Mouse (Mus musculus) left cerebral cortex, postnatal 10 days (tissue): ENCODE data around the gene Gldc. TPM values are rescaled to one million over a fixed set of nuclear protein-coding genes. Genes with fewer than 3 reads are reported as not detected.

Experiments used
- DNase-seq, 2 experiments: peaks; one replicate each; pipeline ENCODE4 v3.0.0; 2021 to 2022; ENCODE audit warnings: low spot score in 2 of 2, mixed read lengths in 1 of 2; ENCODE audit errors: extremely low spot score in 1 of 2
- intact Hi-C: fragments of 180-260 bp; cut with DNase I; formaldehyde crosslinking; loops from one replicate; pipeline ENCODE4 v1.15.1; 2025
- total RNA-seq, 2 experiments: library from RNA; stranded (reverse); gene quantifications; 2 replicates each; pipeline ENCODE4 v1.2.3; 2021

Gldc gene
- total RNA-seq, 2 experiments from 2014 or later: 14.8 TPM

DNA sequence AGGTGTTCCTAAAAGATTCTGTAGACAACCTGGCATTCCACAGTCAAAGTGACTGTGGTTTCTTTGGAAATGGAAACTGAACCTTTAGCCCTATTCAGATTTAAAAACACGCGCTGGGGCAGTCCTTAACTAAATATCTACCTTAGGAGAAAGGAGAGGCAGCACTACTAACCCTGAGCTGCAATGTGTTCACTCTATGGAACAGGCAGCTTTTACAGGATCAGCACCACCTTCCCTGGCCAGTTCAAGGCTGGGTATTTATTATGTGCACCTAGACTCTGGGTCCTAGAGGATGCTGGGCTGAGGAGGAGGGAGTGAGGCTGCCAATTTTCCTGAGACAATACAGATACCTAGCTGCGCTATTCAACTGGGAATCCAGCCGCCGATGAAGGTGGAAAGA is 59.6 kb downstream of the Gldc start:
- intact Hi-C loops: loop anchor here (5.0 kb wide), 1 partner anchor 83 kb away; the partner anchor contains the start of gene Uhrf2
- DNase-seq: no peak

DNA sequence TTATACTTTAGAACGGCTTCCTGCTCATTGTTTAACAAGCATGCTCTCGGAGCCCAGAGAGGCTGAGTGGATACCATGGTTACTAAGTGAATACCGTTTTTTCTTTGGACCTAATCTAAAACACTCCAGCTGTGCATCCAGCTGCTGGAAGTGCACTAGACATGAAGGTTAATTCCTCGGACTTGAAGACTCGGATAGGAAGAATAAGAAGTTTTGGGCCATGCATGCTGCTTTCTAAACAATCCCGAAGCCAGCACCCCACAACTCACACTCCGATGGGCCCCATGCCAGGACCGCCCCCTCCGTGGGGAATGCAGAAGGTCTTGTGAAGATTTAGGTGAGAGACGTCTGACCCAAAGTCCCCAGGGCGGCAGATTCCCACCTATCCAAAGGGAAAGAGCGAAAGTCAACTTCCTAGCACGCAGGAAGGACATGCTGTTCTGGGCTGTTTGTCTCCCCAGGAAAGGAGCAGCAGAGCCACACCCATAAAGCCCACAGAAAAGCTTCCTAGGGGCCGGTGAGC is 60.2 kb downstream of the Gldc start:
- intact Hi-C loops: loop anchor here (5.0 kb wide), 1 partner anchor 83 kb away; the partner anchor contains the start of gene Uhrf2
- DNase-seq: peak in 1 of 2 experiments; percentile 64

DNA sequence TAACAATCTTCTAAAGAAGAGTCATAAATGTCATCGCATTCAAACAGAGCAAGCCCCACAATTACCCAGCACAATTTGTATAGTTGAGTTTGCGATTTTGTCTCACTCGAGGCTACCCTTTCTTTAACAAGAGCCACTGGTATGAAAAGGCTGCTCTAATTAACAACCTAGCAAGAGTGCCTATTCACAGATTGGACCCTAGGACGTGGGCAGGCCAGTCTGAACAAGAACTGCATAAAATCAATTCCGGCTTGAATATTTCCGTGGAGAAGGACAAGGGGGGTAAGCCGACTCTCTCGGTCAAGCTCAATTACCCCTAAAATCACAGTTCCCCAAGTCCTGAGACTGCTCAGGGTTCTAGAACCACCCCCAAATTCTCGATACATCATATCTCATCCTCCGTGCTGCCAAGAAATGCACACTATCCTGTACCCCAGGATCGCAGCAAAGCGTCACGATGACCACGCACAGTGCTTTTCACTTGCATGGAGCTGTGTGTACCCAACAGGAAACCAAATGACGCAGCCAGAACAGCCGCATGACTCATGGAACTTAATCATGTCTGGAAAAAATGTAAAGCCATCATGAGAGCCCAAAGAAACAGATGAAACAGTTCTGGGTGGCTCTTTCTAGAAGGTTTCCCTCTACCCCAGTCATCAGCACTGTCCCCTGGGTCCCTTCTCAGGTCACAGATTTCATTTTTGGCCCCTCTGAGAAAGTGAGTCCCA is 62.1 kb downstream of the Gldc start:
- DNase-seq: no peak
- intact Hi-C loops: no loop called here

DNA sequence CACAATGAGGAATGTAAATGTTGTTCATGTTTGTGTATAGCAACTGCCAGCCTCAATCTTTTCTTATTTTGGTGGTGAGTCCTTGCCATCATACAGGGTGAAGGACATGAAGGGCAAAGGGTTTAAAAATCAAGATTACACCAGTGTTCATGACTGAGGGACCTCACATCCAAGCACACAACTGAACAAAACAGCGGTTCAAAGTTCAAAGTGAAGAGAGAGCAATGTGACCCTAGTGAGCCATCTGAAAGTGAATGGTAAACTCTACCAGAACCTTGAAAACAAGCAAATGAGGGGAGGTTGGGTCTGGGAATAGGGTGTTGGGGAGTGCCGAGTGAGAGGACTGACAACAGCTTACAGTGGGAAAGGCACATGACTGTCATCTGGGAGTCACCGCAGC is 63.8 kb downstream of the Gldc start:
- intact Hi-C loops: no loop called here
- no peak for DNase-seq

DNA sequence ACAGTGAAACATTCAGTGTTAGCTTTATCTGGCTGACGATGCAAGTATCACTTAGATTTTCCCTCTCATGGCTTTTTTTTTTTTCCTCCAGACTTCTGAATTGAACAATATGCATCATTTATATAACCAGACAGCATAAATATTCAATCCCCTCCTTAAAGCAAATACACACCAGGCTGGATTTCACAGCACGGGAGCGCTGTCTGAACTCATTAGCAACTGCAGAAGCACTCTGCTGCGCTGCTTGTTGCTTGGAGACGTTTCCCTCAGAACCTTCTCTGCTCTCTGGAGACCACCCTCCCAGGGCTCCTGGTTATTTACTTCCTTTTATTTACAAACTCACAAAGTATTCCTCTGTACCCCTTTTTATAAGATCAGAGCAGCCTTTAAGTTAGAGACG is 66.1 kb downstream of the Gldc start:
- DNase-seq: no peak
- intact Hi-C loops: no loop called here

DNA sequence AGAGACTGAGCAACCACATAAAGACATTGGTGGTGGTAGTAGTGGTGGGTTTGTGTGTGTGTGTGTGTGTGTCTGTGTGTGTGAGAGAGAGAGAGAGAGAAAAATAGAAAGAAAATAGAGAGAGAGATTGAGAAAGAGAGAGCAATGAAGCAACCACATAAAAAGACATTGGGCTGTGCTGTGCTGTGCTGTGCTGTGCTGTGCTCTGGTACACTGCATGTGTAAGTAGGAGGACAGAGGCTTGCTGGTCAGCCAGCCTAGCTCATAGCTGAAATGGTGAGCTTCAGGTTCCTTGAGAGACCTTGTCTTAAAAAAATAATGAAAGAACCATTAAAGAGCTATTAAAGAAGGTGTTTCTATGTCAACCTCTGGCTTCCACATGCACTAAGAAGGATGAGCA is 66.6 kb downstream of the Gldc start:
- intact Hi-C loops: no loop called here

DNA sequence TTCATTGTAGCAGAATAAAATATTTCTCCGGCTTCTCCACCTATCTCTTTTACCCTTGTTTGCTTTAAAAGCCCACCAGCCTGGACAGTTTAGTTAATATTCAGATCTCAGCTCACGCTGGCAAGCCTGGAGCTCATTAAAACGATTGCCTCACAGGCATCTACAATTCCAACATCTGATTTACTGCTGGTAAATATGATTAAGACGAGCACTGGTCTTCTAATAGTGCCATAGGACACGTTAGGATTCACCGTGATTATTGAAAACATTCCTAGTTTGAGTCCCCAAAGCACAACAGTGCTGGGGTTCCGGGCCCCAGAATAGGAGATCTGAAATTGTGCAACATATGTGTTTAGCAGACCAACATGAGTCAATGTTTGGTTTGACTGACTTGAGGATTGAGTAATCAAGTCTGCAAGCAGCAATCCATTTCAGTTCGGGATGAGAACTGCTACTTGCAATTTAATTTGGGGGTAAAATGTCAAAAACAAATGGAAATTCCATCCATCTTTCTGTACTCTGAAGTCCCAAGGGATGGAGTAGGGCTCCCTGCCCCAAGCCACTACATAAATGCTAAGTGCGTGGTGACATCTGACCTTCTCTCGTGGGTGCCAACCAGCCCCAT is 67.9 kb downstream of the Gldc start:
- no peak for DNase-seq
- intact Hi-C loops: no loop called here

More for the DNA sequence above, 66.6 kb downstream of the Gldc start:
- DNase-seq: no peak

DNA sequence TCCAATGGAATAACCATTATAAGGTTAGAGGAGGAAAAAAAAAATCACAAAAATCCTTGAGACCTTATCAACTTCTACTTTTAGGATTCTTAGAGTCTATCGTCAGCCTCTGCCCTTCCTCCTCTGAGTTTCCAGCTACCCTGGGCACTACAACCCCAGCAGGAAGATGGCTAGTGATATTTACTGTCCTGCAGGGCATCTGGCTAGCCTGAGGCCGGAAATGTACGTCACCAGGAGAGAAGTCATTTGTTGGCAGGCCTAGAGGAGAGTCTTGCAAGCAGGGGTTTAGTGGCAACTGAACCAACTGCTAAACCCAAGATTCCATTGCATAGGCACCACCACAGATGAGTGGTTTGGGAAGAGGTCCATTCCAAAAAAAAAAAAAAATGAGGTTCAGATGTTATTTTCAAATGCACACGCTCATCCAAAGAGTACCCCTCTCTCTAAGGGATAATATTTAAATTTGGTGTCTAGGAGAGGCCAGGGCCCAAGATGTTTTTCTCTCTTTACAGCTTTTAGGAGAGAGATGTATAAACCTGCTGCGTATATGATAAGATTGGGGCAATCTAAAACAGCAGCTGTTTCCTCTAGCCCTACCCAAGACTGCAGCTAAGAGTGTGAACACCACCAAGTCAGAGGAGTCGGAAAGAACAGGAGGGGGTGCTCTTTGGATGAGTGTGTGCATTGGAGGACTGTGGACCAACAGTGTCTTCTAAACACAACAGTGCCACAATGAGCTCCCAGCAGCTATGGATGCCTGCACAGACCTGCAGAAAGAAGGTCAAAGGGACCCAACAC is 70.0 kb downstream of the Gldc start:
- DNase-seq: no peak
- intact Hi-C loops: no loop called here

DNA sequence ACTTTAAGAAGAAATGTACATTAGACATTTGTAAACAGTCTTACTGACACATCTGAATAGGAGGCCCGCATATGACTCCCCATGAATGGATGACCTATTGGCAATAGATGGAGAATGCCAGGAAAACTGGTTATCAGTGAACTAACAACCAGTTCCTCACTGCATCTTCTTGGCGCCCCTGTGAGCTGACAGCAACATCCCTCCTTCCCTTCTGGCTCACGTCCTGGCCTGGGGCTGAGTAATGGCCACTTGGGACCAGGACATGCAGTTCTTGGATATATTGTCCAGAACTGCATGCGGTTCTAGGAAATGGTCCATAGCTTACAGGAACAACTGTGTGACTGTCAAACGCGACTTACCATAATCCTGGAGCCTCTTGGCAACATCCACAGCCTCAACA is 72.6 kb downstream of the Gldc start:
- DNase-seq: no peak
- intact Hi-C loops: no loop called here

DNA sequence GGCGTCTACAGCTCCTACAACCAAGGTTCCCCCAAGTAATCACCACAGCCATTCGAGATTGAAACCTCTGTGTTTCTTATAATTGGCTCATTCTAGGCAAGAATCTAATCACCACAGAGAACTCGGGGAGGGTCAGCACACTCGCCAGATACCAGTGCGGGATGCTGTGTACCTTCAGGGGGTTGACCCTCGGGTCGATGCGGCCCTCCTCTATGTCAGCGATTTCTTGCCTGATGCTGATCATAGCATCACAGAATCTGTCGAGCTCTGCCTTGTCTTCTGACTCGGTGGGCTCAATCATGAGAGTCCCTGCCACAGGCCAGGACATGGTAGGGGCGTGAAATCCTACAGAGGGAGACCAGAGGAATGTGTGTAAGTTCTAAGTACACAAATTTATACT is 74.7 kb downstream of the Gldc start:
- DNase-seq: no peak
- intact Hi-C loops: no loop called here

DNA sequence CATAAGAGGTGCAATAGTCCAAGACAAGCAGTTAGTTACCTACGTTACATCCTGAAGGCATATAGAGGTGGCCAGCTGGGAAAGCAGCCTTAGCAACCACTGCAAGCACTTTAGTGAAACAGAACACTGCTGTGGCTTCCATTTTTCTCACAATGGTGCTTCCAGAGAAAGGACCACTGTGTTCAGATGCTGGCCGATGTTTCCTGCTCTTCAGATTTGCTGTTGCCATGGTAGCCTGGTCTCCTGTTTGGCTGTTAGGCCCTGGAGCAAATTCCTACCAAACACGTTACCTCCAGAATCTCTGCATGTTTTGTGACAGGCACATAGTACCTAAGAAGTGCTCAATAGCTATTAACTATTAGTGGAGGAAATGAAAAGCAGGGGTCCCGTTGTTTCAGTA is 78.2 kb downstream of the Gldc start:
- no peak for DNase-seq
- intact Hi-C loops: no loop called here

DNA sequence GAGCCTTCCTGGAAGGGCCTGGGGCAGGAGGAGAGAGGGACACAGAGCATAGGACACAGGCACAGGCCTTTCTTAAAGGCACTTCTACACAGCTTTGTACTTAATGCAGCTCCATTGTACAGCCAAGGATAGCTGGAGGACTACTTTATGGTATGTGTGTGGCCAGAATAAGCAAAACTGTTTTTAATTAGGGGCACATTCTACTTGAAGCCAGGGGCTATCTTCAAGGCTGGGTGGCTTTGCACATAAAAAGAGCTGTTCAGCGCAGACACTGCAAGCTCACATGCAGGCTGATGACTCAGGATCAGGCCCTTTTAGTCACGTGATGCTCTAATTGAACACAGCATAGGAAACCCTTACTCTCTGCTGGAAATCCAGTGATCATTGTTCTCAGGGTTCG is 79.0 kb downstream of the Gldc start:
- intact Hi-C loops: no loop called here
- no peak for DNase-seq

DNA sequence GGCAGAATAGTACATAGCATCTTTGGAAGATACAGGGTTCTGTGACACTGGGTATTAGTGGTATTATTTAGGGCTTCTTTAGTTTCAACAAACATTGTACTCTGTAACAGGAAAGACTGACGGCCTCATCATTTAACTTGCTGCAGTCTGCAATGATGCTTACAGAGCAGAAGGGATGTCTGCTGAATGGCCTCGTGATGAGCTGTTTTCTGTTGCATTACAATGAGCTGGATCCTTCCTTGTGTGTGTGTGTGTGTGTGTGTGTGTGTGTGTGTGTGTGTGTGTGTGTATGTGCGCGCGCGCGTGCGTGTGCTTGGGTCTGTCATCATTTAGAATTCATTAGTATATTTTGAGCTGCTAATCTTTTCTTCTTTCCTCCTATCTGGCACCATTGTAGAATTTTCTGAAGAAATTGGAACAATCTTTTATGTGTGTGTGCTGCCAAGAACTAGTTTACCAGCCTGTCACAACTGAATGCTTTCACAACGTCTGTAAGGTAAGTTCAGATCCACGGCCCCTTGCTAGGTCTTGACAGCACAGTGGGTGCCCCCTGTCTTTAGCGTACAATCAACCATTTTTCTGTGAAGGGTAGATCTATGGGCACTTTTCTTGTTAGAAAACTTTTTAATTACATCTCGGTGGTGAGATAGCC is 83.5 kb downstream of the Gldc start:
- intact Hi-C loops: no loop called here
- DNase-seq: no peak

DNA sequence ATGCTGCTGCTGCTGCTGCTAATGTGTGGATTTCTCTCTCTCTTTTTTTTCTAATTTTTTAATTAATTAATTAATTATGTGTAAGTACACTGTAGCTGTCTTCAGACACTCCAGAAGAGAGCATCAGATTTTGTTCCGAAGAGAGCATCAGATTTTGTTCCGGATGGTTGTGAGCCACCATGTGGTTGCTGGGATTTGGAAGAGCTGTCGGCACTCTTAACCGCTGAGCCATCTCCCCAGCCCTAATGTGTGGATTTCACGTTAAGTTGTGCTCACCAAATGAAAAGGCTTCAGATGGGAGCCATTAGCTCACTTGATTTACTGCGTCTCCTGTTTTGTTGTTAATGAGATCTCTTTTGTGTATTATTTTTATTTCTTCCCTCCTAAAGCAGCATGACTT is 85.1 kb downstream of the Gldc start:
- DNase-seq: no peak
- intact Hi-C loops: no loop called here

DNA sequence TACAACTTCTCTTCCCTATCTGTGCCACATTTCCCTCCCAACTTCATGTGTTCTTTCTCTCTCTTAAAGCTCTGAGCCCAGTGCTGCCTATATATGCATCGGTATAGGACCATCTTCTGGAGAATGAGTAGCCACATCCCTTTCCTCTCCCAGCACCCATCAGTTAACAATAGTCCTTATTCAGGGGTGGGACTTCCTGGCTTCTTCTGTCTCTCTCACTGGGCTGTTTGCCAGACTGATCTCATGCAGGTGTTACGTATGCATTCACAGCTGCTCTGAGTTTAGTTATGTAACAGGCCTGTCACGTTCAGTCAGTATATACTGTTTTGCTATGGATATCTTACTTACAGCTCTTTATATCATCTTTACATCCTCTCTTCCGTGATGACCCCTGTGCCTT is 109.4 kb downstream of the Gldc start:
- intact Hi-C loops: no loop called here
- no peak for DNase-seq

DNA sequence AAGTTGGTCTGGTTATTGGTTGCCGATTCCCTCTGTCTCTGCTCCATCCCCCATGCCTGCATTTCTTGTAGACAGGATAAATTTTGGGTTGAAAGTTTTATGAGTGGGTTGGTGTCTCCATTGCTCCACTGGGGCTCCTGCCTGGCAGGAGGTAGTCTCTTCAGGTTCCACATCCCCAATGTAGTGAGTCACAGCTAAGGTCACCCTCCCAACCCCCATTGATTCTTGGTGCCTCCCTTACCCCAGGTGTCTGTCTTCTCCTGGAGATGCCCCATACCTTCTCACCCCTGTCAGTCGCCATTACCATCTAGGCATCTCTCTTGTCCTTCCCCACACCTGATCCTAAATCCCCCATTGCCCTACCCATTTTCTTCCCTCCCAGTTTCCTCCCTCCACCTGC is 121.0 kb downstream of the Gldc start:
- intact Hi-C loops: no loop called here
- DNase-seq: no peak

DNA sequence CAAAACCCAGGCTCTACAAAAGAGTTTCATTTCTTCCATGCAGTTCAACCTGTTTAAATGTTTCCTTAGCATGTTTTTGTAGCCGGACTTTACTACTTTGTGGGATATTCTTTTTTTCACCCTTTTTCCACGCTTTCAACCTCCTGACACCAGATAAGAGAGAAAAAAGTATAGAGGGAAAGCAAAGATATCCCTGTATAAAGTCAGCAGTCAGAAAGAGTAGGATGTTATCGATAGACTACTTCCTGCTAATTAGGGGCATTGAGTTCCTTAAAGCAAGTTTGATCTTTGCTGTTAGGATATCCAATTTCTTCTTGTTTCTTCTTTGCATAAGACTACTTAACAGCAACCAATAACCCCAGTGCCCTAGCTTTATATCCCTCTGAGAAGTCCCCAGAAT is 123.8 kb downstream of the Gldc start:
- intact Hi-C loops: no loop called here
- DNase-seq: no peak

DNA sequence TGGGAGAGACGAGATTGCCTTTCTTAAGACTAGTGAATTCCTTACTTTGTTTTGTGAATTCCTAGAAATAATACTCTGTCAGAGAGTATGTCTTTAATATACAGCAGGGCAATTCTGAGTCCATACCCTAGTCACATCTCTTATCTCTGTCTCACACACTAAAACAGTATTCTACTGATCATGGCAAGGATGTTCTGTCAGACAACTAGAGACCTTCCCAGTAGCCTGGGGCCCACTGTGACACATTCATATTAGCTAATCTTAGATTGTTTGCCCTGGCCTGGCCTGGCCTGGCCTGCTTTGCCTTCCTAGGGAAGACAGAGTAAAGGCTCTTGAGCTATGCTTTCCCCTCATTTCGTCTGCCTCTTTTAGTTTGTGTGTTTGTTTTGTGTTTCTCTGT is 124.6 kb downstream of the Gldc start:
- intact Hi-C loops: no loop called here
- DNase-seq: no peak
